Mouse (Mus musculus): ENCODE data around the gene Cyp3a41a. TPM values are rescaled to one million over a fixed set of nuclear protein-coding genes. Genes with fewer than 3 reads are reported as not detected.
"Not testable (repeated sequence)": the region's sequence is repeated elsewhere in the genome, so short reads cannot be mapped to it uniquely, and the experiment has no call there.

The Cyp3a41a gene
- total RNA-seq (2021) (1 to 10 TPM in 1 of 2 experiments, not detected in 1; 4.6 TPM), polyA plus RNA-seq (2012; rRNA removed) (not detected in 2 replicates)
- long read RNA-seq = 0 reads

GRCm38 (mm10) chr5:145720036-145720435, at the start of gene Cyp3a41a:
Cyp3a41a (minus strand) TSS chr5:145720136.
- not testable (repeated sequence) for DNase-seq

GRCm38 (mm10) chr5:145737512-145737911, 17.6 kb upstream of the Cyp3a41a start:
- peak; percentile 6 for DNase-seq

DNA sequence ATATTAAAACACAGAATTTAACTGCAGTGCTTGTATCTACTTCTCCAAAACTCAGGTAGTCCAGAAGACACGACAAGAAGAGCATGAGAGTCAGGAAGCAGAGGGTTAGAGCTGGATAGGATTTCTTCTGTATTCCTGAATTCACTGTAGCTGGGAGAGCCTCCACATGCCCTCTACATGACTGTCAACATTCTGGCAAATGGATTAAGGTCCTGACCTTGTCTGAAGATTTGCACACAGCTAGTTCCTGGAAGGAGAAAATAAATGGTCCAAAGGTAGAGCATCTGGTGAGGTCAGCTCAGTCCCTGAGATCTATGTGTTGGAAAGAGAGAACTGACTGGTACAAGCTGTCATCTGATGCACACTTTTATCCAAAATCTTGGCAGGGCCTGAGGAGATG, 5.6 kb downstream of the Cyp3a41a start:
- peak; percentile 18 for DNase-seq

DNA sequence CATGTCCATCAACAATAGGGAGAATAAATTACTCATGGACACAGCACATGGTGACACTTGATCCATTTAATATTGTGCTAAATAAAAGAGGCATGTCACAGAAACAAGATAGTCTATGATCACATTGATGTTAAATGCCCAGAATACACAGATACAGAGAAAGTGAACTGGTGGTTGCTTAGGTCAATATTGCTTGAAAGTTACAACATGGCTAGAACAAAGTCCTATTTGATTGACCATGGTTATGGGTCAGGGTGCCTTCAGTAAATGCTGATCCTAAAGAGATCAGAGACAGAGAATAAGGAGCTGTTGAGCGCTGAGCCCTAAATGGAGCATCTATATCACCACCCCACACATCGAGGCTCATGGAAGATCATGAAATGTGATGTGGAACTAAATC, 12.6 kb downstream of the Cyp3a41a start:
- DNase-seq = not testable (repeated sequence)

DNA sequence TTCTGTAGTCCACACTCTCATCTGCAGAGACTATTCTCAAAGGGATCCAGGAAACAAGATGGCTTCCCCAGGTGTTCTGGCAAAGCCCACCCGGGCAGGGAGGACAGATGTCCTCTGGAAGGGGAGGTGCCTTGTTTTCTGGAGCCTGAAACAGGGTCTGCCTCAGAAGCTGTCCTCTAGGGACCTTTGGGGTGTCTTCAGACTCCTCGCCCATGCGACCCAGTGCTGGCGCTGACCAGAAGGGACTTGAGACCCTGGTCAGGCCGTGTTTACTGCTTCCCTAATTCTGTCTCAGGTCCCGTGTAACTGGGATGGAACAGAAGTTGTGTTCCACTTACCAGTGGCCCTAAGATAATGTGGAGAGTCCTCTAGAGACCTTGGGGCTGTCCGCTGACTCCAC, 57.9 kb downstream of the Cyp3a41a start:
- DNase-seq = no peak

DNA sequence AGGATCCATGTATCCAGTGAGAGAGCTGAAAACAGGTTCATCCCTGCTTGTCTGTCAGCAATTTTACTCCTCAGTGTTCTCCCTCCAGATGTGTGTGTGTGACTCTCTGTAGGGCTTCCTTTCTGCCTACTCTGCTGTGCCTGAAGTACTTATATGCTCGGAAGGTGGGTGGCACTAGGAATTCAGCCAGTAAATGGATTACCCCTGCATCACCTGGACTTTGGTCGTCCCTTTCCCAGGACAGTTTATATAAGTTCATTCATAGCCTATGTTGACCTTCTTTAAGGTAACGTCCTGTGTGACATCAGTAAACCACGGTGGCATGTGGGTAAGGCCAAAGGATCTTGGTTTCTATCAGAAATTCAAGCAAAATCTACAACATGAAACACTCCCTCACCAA, 72.2 kb downstream of the Cyp3a41a start:
- DNase-seq = no peak

Other genes starting within 250 kb of the Cyp3a41a start
- 1 to 10 TPM in 1 of 2 experiments, not detected in 1; 1.1 TPM for gene Cyp3a41b, start 135.4 kb downstream of the Cyp3a41a start, total RNA-seq (2021)
- not detected in 2 replicates for gene Cyp3a41b, start 135.4 kb downstream of the Cyp3a41a start, polyA plus RNA-seq (2012; rRNA removed)
- 1 to 10 TPM in 1 of 2 experiments, not detected in 1; 1.3 TPM for gene Cyp3a44, start 85.7 kb upstream of the Cyp3a41a start, total RNA-seq (2021)
- gene Cyp3a44, start 85.7 kb upstream of the Cyp3a41a start, polyA plus RNA-seq (2012; rRNA removed) = not detected in 2 replicates
- gene Cyp3a11, start 159.8 kb upstream of the Cyp3a41a start, total RNA-seq (2021) = 1 to 10 TPM in 1 of 2 experiments, under 1 TPM in 1; 0.31 to 3.9 TPM
- gene Cyp3a11, start 159.8 kb upstream of the Cyp3a41a start, polyA plus RNA-seq (2012; rRNA removed) = 0.18 TPM in 1 of 2 replicates, not detected in the other